Mouse (Mus musculus) G1E-ER4 (cell line): Measurements from ENCODE around the gene Zfp652. TPM values are rescaled to one million over a fixed set of nuclear protein-coding genes. Genes with fewer than 3 reads are reported as not detected.
A peak's percentile ranks its signal among the peaks of the same experiment; 100 is the strongest.

ENCODE experiments used
- GATA1 ChIP-seq: IDR thresholded peaks from one replicate; pipeline ENCODE4 v1.8.0; 2012; ENCODE audit warnings: low read length, inconsistent platforms
- polyA plus RNA-seq: library from polyadenylated mRNA; stranded (reverse); fragments of >175 nt; gene quantifications from 2 replicates; pipeline ENCODE4 v1.2.3, GENCODE M21; 2012

Zfp652 gene
- polyA plus RNA-seq, 1 experiment: 140 TPM

DNA sequence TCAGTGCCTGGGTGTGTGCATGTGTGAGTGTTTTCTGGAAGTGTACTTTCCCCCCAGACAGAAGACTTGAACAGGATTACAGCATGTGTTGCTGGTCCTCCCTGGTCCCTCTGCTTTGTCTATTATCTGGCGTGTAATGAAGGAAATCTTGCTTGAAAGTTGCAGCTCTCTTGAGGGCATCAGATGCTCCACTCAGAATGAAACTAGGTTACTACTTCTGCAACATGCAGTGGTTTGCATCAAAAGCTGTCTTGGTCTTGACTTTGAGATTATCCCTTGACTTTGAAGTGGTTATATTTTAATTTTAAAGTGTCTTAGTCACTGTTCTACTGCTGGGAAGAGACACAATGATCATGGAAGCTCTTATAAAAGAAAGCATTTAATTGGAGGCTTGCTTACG lies 22.0 kb downstream of the Zfp652 start:
- TF ChIP-seq GATA1: no peak

DNA sequence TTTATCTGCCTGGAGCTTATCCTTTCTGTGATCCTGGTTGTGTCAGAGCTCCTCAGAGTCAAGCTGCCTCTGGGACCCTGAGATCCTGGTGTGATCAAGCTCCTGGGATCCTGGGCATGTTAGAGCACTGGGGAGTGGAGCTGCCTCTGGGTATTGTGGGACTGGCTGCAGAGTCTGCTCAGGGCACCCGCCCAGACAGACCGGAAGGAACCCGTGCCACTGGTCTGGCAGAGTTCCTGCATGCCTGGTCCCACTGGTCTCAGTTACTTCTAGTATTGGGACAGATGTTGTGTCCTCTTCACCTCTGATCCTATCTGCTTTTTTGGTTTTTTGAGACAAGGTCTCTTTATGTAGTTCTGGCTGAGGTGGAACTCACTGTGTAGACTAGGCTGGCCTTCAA lies 25.3 kb downstream of the Zfp652 start:
- TF ChIP-seq GATA1: no peak

DNA sequence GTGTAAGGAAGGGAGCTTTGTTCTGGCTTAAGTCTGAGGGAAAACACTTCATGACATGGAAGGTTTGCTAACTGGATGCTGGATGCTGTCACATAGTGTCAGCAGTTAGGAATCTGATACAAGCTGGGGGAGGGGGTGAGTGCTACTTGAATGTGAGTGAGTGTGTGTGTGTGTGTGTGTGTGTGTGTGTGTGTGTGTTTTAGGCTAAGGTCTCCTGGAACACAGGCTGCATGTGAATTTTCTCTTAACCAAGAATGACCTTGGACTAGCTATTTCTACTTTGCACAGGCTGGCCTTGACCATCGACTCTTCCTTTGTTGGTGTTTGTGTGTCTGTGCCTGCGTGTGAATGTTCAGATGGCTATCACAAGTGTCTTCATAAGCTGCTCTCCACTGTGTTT lies 32.0 kb downstream of the Zfp652 start:
- no peak for TF ChIP-seq GATA1

DNA sequence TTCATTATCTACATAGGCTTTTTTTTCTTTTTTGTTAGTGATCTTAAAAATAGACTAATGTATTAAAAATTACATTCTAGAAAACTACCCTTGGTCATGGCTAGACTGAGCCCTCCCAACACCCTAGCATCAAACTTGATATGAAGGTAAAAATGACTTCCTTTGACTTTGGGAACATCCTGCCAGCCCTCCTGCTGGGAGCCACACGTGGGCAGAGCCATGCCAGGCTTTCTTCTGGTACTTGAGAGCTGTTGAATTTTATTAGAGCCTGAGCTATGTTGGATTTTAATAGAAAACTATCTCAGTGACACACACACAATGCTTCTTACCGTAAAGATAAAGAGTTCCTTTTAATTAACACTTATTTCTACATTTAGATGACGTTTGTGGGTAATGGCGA lies 34.3 kb downstream of the Zfp652 start:
- no peak for TF ChIP-seq GATA1

DNA sequence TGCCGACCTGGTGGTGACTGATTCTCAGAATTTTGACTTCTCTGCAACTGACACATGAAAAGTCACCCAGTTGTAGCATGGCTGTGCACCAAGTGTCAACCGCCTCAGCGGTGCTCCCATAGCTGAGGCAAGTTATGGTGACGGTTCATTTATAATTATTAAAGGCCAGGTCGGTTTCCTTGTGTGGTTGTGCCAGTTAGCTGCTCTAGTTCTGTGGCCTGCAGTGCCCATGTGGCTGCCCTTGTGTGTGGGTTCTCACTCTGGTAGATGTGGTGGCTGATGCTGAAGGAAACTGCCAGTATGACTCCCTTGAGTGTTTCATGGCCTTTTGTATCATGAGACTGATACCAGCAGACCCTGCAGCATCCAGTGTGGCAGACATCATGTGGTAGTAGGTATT lies 35.9 kb downstream of the Zfp652 start:
- TF ChIP-seq GATA1: no peak

DNA sequence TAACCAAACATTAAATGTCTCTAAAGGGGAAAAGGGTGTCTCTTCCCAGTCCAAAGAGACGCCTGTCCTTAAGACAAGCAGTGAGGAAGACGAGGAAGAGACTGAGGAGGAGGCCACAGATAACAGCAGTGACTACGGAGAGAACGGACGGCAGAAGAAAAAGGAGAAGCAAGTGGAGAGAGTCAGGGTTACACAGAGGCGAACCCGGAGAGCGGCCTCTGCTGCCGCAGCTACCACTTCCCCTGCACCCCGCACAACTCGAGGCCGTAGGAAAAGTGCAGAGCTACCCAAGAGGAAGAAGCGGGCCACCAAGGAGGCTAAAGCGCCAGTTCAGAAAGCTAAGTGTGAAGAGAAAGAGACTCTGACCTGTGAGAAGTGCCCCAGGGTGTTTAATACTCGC lies 37.1 kb downstream of the Zfp652 start:
- TF ChIP-seq GATA1: no peak

DNA sequence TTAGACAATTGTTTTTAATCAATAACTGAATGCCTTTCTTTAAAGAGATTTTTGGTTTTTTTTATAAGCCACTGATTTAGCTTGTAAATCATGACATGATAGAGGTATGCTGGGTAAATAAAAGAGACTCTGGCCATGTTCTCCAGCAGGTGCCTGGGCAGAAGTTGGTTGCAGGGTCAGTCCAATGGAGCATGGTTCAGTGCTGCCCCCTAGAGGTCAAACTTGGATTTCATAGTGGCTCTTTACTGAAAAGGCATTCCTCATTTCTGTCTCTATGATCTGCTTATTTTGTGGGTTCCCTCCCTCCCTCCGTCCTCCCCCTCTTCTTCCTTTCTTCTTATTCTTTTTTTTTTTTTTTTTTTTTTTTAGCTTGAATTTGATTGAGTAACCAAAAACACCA lies 38.5 kb downstream of the Zfp652 start:
- TF ChIP-seq GATA1: no peak

DNA sequence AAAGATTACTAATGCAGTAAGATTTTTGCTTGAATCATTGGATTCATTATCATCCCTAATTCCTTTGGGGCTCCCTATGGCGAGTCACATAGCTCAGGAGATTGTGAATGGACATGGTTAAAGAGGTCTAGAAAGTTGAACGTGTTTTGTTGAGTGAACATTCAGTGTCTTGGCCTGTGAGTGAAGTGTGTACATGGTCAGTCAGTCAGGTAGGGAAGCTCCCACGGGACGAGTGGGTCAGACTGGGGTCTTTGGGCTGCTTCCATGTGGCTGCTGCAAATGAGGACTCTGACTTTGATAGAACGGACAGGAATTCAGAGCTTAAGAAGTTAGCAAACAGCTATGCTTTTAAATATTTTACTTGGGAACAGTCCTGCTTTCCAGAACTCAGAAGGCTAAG lies 48.0 kb downstream of the Zfp652 start:
- TF ChIP-seq GATA1: no peak

DNA sequence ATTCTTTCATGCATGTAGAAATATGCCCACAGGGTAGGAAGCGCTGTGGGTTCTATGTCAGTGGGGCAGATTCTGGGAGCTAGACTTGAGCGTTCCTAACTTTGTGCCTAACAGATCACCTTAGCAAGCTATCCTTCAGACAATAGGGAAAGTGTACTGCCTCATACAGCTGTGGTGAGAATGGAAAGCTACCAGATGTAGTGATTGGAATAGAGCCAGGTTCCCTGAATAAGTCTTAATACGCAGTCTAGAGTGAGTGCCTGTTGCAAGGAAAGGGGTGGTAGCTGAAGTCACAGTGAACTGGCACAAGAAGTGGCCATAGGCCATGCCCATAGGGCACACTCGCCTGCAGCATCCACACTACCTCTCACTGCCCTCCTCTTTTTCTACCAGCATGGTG lies 50.5 kb downstream of the Zfp652 start:
- no peak for TF ChIP-seq GATA1

DNA sequence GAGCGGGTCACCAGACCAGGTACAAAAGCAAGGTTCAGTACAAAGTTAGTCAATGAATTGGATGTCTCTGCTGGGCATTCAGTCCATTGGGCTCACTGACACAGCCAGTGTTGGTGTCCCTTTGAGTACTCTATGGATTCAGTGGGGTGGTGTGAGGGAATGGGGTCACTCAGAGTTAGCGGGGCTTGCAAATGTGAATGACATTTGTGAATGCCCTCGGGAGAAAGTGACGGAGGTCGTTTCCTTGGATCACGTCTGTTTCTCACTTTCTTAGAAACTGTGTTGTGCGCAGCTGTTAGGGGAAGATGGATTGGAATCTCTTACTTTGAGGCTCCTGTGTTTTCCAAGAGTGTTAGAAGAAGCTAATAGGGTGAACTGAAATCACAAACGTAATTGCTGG lies 52.3 kb downstream of the Zfp652 start:
- TF ChIP-seq GATA1: no peak

DNA sequence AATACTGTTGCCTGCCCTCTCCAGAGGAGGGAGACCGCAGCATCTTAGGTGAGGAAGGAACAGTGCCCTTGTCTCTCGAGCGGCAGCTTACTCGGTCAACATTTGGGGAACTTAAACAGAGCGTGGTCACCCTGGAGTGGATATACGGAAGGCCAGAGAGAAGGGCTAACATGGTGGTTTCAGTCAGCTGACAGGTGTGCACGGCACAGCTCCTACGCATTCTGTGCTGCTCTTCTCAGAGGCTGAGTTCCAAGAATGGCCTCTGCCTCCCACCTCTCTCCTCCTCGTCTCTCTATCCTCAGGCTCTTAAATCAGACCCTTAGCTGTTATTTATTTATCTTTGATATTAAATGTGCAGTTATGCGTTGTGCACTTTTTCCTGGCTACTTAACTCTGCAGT lies 52.9 kb downstream of the Zfp652 start:
- no peak for TF ChIP-seq GATA1

DNA sequence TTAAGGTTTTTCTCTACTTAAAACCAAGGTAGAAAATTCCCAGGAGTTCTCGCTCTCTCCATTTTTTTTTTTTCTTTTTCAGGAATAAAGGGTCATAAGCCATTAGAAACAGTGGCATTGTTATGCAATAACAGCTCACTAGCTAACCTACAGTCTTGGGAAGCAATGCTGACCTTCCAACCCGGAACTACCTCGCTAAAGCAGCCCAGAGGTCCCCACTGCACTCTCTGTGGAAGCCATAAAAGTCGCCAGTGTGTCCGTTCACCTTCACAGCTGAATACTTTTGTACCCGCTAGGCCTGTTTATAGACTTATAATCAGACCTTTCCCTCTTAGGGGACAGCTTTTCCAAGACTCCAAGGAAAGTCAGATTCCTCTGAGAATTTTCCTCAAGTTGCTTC lies 55.8 kb downstream of the Zfp652 start:
- no peak for TF ChIP-seq GATA1

DNA sequence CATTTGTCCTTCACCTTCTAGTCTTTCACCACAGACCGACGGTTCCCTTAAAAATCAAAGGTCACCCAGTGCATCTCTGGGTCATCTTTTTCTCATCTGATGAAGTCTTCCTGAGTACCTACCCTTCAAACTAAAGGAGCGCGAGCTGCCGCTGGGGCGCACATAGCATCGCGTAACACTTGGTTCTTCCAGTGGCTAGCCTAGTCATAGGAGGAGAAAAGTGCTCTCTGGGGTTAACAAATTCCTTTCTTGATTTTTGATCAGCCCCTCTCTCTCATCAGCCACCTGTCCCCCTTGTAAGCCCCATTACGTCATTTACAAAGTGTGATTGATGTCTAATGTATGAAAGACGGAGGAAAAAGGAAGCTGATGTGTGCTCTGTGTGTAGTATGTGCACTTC lies 56.7 kb downstream of the Zfp652 start:
- no peak for TF ChIP-seq GATA1

DNA sequence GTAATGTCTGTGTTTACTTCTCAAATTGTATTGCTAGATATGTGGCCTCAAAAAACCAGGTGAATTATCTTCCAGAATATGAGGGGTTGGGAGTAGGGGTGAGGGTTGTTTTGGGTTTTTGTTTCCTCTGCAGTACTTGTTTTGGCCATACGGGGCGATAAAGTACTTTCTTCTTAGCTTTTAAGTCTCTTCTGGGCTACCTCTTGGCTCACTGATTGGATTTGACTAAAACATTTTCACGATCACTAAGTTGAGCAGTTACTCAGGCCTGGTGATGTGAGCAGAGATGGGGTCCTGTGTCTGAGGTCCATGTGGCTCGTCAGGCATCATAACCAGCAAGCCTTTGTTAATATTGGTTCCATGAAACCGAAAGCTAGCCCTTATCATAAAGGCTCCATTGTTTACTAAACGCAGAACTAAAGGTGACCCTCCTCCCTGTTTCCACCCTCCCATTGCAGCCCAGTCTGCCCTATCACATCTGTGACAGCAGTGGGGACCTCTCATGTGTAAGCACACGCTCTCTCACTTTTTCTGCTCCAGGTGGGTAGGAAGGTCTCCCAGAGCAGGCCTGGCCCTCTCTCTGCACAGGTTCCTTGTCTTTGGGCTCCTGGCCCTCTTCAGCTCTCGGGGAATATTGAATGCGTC lies 58.4 kb downstream of the Zfp652 start:
- TF ChIP-seq GATA1: no peak

DNA sequence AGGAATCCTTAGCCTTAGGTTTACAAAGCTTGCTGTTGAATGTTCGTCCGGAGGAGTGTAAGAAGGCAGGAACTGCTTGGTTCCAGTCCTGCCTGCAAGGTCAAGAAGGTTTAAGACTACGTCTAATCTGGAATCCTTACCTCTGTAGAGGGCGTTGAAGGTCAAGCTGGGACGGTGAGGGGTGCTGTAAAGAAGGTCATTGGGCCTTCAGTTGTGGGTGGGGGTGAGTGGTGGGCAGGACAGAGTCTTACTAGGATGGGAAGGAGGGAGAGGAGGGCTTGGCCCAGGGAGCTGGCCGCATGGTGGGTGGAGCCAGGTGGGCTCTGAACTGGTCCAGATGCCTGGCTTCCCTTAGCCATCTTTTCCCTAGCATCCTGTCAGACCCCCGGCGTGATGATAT lies 59.2 kb downstream of the Zfp652 start:
- TF ChIP-seq GATA1: no peak

DNA sequence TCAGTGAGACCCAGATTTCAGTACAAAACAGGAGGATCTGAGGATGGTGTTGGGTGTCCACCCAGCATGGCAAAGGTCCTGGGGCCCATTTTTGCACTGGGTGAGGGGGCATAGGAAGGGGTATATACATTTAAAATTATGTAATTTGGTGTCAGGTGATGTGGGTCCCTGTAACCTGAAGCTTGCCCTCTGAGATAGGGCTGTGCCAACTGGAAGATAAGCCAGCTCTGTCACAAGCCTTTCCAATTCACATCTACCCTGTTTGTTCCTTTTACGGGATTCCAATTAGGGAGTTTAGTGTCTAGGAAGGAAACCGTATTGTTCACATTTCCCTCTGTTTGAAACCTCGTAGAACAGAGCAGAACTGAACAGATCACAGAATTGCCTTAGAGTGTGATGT lies 60.8 kb downstream of the Zfp652 start:
- TF ChIP-seq GATA1: no peak

DNA sequence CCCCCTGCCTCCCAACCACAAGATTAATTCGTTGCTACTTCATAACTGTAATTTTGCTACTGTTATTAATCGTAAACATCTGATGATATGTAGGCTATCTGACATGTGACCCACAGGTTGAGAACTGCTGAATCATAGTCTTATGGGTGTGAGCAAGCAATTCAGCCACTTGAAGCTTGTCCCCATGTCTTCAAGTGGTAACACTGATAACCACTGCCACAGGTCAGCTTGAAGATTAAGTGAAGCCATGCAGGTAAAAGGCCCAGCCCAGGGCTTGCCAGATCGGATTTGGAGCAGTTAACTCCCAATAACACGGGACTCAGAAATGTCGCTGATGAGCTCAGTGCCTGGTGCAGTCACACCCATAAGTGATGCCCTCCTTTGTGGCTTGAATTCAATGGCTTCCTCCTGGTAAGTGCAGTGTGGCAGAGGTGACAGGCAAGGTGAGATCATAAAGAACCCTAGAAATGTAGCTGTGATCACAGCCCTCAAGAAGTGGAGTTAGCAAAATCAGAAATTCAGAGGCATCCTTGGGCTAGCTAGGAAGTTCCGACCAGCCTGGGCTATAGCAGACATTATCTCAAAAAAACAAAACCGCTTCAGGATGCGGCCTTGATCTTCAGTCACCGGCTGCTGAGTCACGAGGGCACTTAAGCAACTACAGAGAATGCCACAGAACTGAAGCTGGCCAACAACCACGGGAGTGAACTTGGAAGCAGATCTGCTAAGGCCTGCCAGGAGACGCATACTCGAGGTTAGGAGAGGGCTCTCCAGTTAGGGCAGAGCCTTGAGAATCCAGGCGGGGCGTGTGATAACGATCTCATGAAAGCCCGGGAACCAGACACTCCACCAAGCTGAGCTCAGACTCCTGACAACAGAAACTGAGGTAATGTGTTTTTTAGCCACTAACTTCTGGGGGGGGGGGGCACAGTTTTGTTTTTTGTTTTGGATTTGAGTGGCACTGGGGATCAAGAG lies 65.1 kb downstream of the Zfp652 start:
- TF ChIP-seq GATA1: peak; percentile 61
